Mouse (Mus musculus): ENCODE data around the gene Ubl3. TPM values are rescaled to one million over a fixed set of nuclear protein-coding genes. Genes with fewer than 3 reads are reported as not detected.
A peak's percentile ranks its signal among the peaks of the same experiment; 100 is the strongest.

Gene Ubl3
- polyA plus RNA-seq, 1 experiment = 43.3 TPM

DNA sequence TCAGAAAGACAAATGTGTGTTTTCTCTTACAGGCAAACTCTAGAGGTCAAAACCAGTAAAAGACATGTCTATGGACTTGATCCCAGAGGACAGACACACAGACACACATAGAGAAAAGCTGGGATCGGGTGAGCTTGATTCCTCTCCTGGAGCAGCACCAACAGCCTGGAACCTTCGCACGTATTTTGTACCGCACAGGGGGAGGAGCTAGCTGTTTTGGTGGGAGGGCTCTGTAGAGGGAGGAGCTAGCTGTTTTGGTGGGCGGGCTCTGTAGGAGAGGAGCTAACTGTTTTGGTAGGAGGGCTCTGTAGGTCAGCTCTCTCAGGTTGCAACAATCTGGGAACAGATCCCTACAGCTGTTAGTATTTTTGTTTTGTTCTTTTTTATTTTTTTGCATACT lies 58.3 kb downstream of the Ubl3 start:
- TF ChIP-seq MAX (IDR thresholded peaks at IDR 0.05; ENCODE audit: low read depth) (no peak), CEBPB (IDR thresholded peaks at IDR 0.05; ENCODE audit: insufficient read depth, poor library complexity, severe bottlenecking) (no peak), POLR2A (IDR thresholded peaks at IDR 0.05; ENCODE audit: insufficient read length, low read depth) (no peak), E2F4 (IDR thresholded peaks at IDR 0.05; ENCODE audit: insufficient read depth) (no peak), SRF (IDR thresholded peaks at IDR 0.05; ENCODE audit: control insufficient read depth, insufficient read length, low read depth) (no peak), MYOG (IDR thresholded peaks at IDR 0.05; ENCODE audit: control insufficient read depth in 1 of 3, insufficient read depth in 1 of 3, insufficient read length in 2 of 3, low read depth in 2 of 3) (no peak), USF1 (IDR thresholded peaks at IDR 0.05; ENCODE audit: low read depth) (no peak), TCF3 (IDR thresholded peaks at IDR 0.05; ENCODE audit: insufficient read length, low read depth) (no peak), MYOD1 (IDR thresholded peaks at IDR 0.05; ENCODE audit: control insufficient read depth in 1 of 3, insufficient read length in 2 of 3, low read depth in 2 of 3) (no peak), POLR2AphosphoS2 (IDR thresholded peaks at IDR 0.05; ENCODE audit: insufficient read length, low read depth) (no peak), TCF12 (IDR thresholded peaks at IDR 0.05; ENCODE audit: insufficient read depth, poor library complexity, severe bottlenecking) (no peak), REST (IDR thresholded peaks at IDR 0.05; ENCODE audit: insufficient read depth, insufficient read length) (no peak)
- Histone ChIP-seq H3K79me2 (ENCODE audit: control insufficient read depth, insufficient read depth) (no peaks in the 10 kb centered on the region), H3K4me2 (ENCODE audit: low read depth) (no peak overlapping the region), H3K27me3 (ENCODE audit: control insufficient read depth, insufficient read depth, insufficient read length) (no peaks in the 10 kb centered on the region), H3K4me3 (no peak overlapping the region), H3K36me3 (ENCODE audit: control insufficient read depth, insufficient read depth) (no peaks in the 10 kb centered on the region), H3ac (ENCODE audit: control insufficient read depth, insufficient read length) (no peak overlapping the region)

DNA sequence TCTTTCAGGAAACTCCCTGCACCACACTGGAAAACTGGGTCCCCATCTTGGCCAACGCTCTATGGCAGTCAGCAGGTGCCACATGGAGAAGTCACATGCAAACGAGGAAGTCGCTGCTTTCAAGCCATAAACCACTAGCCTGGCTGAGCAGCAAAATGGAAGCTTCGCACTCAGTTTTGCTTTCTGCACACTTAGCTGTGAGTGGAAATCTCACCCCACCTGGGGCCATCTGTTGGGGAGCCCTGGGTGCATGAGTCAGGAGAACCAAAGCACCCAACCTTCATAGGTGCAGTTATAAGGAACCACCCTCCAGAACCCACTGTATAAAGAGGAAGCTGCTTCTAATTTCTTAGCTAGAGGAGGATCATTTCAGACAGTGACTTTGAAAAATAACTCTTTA lies 59.6 kb downstream of the Ubl3 start:
- TF ChIP-seq E2F4 (IDR thresholded peaks at IDR 0.05; ENCODE audit: insufficient read depth) = no peak
- no peak overlapping the region for H3K4me3 ChIP-seq
- H3K36me3 ChIP-seq (ENCODE audit: control insufficient read depth, insufficient read depth) = no peaks in the 10 kb centered on the region
- no peaks in the 10 kb centered on the region for H3K27me3 ChIP-seq (ENCODE audit: control insufficient read depth, insufficient read depth, insufficient read length)
- no peak overlapping the region for H3K4me2 ChIP-seq (ENCODE audit: low read depth)
- H3ac ChIP-seq (ENCODE audit: control insufficient read depth, insufficient read length) = no peak overlapping the region
- no peaks in the 10 kb centered on the region for H3K79me2 ChIP-seq (ENCODE audit: control insufficient read depth, insufficient read depth)

DNA sequence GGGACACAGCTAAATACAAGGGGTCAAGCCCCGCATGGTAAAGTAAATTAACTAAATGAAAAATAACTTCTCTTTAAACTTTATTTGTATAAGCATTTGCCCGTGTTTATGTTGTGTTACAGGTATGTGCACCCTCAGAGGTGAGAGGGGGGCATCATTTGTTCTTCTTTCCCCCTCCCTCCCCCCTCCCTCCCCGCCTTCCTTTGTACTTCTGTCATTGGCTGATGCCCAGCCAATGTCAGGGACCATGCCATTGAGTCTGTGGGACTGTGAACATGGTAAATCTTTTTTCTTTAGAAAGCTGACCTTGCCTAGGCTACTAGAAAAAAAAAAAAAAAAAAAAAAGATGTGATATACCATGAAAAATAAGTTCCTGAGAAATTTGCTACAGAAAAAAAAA lies 62.2 kb downstream of the Ubl3 start:
- Histone ChIP-seq H3K36me3 (ENCODE audit: control insufficient read depth, insufficient read depth) (no peaks in the 10 kb centered on the region), H3K27me3 (ENCODE audit: control insufficient read depth, insufficient read depth, insufficient read length) (no peaks in the 10 kb centered on the region), H3ac (ENCODE audit: control insufficient read depth, insufficient read length) (no peak overlapping the region), H3K4me2 (ENCODE audit: low read depth) (peak overlapping the region; percentile 63), H3K4me3 (no peak overlapping the region), H3K79me2 (ENCODE audit: control insufficient read depth, insufficient read depth) (no peaks in the 10 kb centered on the region)
- TF ChIP-seq MYOD1 (IDR thresholded peaks at IDR 0.05; ENCODE audit: control insufficient read depth in 1 of 3, insufficient read length in 2 of 3, low read depth in 2 of 3) (no peak), USF1 (IDR thresholded peaks at IDR 0.05; ENCODE audit: low read depth) (no peak), CEBPB (IDR thresholded peaks at IDR 0.05; ENCODE audit: insufficient read depth, poor library complexity, severe bottlenecking) (no peak), POLR2A (IDR thresholded peaks at IDR 0.05; ENCODE audit: insufficient read length, low read depth) (no peak), REST (IDR thresholded peaks at IDR 0.05; ENCODE audit: insufficient read depth, insufficient read length) (no peak), POLR2AphosphoS2 (IDR thresholded peaks at IDR 0.05; ENCODE audit: insufficient read length, low read depth) (no peak), SRF (IDR thresholded peaks at IDR 0.05; ENCODE audit: control insufficient read depth, insufficient read length, low read depth) (no peak), E2F4 (IDR thresholded peaks at IDR 0.05; ENCODE audit: insufficient read depth) (no peak), MAX (IDR thresholded peaks at IDR 0.05; ENCODE audit: low read depth) (no peak), MYOG (IDR thresholded peaks at IDR 0.05; ENCODE audit: control insufficient read depth in 1 of 3, insufficient read depth in 1 of 3, insufficient read length in 2 of 3, low read depth in 2 of 3) (no peak), TCF12 (IDR thresholded peaks at IDR 0.05; ENCODE audit: insufficient read depth, poor library complexity, severe bottlenecking) (no peak), TCF3 (IDR thresholded peaks at IDR 0.05; ENCODE audit: insufficient read length, low read depth) (no peak)

DNA sequence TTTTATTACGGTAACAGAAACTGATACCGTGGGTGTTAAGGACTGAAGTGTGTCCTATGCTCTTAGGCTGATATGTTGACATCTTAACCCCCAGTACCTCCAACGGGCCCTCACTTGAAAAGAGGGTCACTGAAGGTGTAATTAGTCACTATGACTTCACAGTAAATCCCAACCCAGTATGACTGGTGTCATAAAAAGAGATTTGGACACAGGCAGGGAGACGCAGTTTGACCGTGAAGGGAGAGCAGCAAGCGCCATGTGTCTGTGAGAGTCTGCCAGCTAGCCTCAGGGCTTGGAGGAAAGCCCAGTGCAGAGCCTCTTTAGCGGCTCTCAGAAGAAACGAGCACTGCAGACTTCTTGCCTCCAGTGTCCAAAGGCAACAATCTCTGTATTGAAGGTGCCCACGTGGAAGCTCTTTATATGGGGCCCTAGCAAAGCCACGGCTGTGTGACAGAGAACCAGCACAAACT lies 62.8 kb downstream of the Ubl3 start:
- Histone ChIP-seq H3ac (ENCODE audit: control insufficient read depth, insufficient read length) (no peak overlapping the region), H3K4me3 (no peak overlapping the region), H3K36me3 (ENCODE audit: control insufficient read depth, insufficient read depth) (no peaks in the 10 kb centered on the region), H3K79me2 (ENCODE audit: control insufficient read depth, insufficient read depth) (no peaks in the 10 kb centered on the region), H3K27me3 (ENCODE audit: control insufficient read depth, insufficient read depth, insufficient read length) (no peaks in the 10 kb centered on the region), H3K4me2 (ENCODE audit: low read depth) (peak overlapping the region; percentile 63)
- no peak for TF ChIP-seq REST (IDR thresholded peaks at IDR 0.05; ENCODE audit: insufficient read depth, insufficient read length)
- no peak for TF ChIP-seq MAX (IDR thresholded peaks at IDR 0.05; ENCODE audit: low read depth)
- TF ChIP-seq MYOG (IDR thresholded peaks at IDR 0.05; ENCODE audit: control insufficient read depth in 1 of 3, insufficient read depth in 1 of 3, insufficient read length in 2 of 3, low read depth in 2 of 3) = no peak
- TF ChIP-seq CEBPB (IDR thresholded peaks at IDR 0.05; ENCODE audit: insufficient read depth, poor library complexity, severe bottlenecking) = no peak
- no peak for TF ChIP-seq POLR2AphosphoS2 (IDR thresholded peaks at IDR 0.05; ENCODE audit: insufficient read length, low read depth)
- no peak for TF ChIP-seq E2F4 (IDR thresholded peaks at IDR 0.05; ENCODE audit: insufficient read depth)
- no peak for TF ChIP-seq USF1 (IDR thresholded peaks at IDR 0.05; ENCODE audit: low read depth)
- no peak for TF ChIP-seq POLR2A (IDR thresholded peaks at IDR 0.05; ENCODE audit: insufficient read length, low read depth)
- TF ChIP-seq TCF3 (IDR thresholded peaks at IDR 0.05; ENCODE audit: insufficient read length, low read depth) = no peak
- no peak for TF ChIP-seq TCF12 (IDR thresholded peaks at IDR 0.05; ENCODE audit: insufficient read depth, poor library complexity, severe bottlenecking)
- TF ChIP-seq MYOD1 (IDR thresholded peaks at IDR 0.05; ENCODE audit: control insufficient read depth in 1 of 3, insufficient read length in 2 of 3, low read depth in 2 of 3) = no peak
- TF ChIP-seq SRF (IDR thresholded peaks at IDR 0.05; ENCODE audit: control insufficient read depth, insufficient read length, low read depth) = no peak

Measured in myocyte (in vitro differentiated cells).